Mouse (Mus musculus) embryonic facial prominence, embryonic 10.5 days (tissue): Measurements from ENCODE around the gene Snorc. TPM values are rescaled to one million over a fixed set of nuclear protein-coding genes. Genes with fewer than 3 reads are reported as not detected.

Source experiments
- DNase-seq: peaks from one replicate; pipeline ENCODE4 v3.0.0-alpha.2; 2017; ENCODE audit warnings: low spot score
- H3K27ac ChIP-seq: fragments of 300-500 bp; sonication (generic); replicated peaks from 2 replicates; pipeline ENCODE4 v1.5.1; 2016; ENCODE audit warnings: mild to moderate bottlenecking
- H3K27me3 ChIP-seq: fragments of 300-500 bp; sonication (generic); replicated peaks from 2 replicates; pipeline ENCODE4 v1.6.1; 2016; ENCODE audit warnings: low read depth, mild to moderate bottlenecking; ENCODE audit not compliant: poor library complexity, severe bottlenecking
- H3K36me3 ChIP-seq: fragments of 300-500 bp; sonication (generic); replicated peaks from 2 replicates; pipeline ENCODE4 v1.6.1; 2016; ENCODE audit warnings: mild to moderate bottlenecking, moderate library complexity
- H3K4me1 ChIP-seq: fragments of 300-500 bp; sonication (generic); 2 replicates; pipeline ENCODE4 v1.6.1; 2016
- H3K4me3 ChIP-seq: fragments of 300-500 bp; sonication (generic); 2 replicates; pipeline ENCODE4 v1.5.1; 2016; ENCODE audit warnings: mild to moderate bottlenecking, moderate library complexity
- H3K9me3 ChIP-seq: fragments of 300-500 bp; sonication (generic); 2 replicates; pipeline ENCODE4 v1.6.1; 2016; ENCODE audit warnings: mild to moderate bottlenecking
- WGBS: fragments of 180-500 bp; shearing (Covaris S2); methylation state at CpG from one replicate; pipeline ENCODE4 v1.1.7; 2016; 5-methylcytosine and 5-hydroxymethylcytosine counted together
- polyA plus RNA-seq: library from polyadenylated mRNA; unstranded; fragments of >200 nt; fragmentation: Nextera tagmentation; extraction: Ambion mirVana; gene quantifications from 2 replicates; pipeline ENCODE4 v1.2.1, GENCODE M21; 2016

Gene Snorc
- polyA plus RNA-seq, 1 experiment from 2014 or later = not detected

DNA sequence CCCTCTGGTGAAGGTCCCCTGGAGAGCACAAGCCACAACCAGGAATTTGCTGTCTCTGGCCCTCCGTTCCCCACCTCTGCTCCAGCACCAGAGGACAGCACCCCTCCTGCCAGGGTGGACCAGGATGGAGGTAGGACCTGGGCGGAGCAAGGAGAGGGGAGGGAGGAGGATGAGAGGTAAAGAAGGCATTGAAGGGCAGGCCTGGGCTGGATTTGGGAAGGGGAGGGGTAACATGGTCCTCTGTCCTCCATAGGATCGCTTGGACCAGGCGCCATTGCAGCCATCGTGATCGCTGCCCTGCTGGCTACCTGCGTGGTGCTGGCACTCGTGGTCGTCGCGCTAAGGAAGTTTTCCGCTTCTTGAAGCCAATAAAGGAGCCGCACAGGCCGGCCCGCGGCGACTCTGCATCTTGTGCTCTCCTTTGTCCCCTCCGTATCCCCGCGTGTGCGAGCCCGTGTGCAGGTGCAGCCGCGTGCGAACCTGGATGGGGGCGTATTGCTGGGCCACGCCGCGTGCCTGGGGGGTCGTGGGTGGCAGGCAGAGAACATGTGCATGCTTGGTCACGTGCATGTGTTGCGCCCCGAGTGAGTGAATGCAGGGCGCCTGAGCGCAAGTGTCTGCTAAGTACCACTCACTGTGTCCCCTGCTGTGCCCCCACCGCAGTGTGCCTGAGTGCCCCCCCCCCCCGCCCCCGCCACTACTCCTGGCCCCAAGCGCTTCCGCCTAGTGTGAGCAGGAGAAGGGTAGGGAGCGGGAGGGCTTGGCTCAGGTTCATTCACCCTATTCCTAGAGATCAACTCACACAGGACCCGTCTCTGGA, 5.2 kb downstream of the Snorc start:
- Histone ChIP-seq H3K9me3 (no peaks in the 10 kb centered on the region), H3K27ac (peak overlapping the region; percentile 60; the same call in 1 of the 2 replicates), H3K27me3 (peaks cover 54% of the 10 kb centered on the region), H3K36me3 (no peaks in the 10 kb centered on the region), H3K4me3 (peak overlapping the region; percentile 59), H3K4me1 (peaks cover 9% of the 10 kb centered on the region)
- 2% methylated on average over 42 of the region's 42 CpGs for WGBS
- DNase-seq = peak; percentile 38

GRCm38 (mm10) chr1:87482546-87482945, 12.5 kb downstream of the Snorc start:
- no peak overlapping the region for H3K4me3 ChIP-seq
- no peak for DNase-seq
- no peaks in the 10 kb centered on the region for H3K36me3 ChIP-seq
- no peak overlapping the region for H3K27ac ChIP-seq
- WGBS = 90% methylated on average over 4 of the region's 4 CpGs
- no peaks in the 10 kb centered on the region for H3K9me3 ChIP-seq
- peaks cover 2% of the 10 kb centered on the region; the same call in 1 of the 2 replicates for H3K27me3 ChIP-seq
- no peaks in the 10 kb centered on the region; the same call in 1 of the 2 replicates for H3K4me1 ChIP-seq

- H3K36me3 ChIP-seq = no peaks in the 10 kb centered on the region
- H3K9me3 ChIP-seq = no peaks in the 10 kb centered on the region
- no peak for DNase-seq
- H3K4me3 ChIP-seq = no peak overlapping the region
- H3K27ac ChIP-seq = no peak overlapping the region
- 75% methylated on average over 6 of the region's 6 CpGs for WGBS
- H3K4me1 ChIP-seq = no peaks in the 10 kb centered on the region
- no peaks in the 10 kb centered on the region for H3K27me3 ChIP-seq
Measured at GRCm38 (mm10) chr1:87486386-87486785, 16.3 kb downstream of the Snorc start.

DNA sequence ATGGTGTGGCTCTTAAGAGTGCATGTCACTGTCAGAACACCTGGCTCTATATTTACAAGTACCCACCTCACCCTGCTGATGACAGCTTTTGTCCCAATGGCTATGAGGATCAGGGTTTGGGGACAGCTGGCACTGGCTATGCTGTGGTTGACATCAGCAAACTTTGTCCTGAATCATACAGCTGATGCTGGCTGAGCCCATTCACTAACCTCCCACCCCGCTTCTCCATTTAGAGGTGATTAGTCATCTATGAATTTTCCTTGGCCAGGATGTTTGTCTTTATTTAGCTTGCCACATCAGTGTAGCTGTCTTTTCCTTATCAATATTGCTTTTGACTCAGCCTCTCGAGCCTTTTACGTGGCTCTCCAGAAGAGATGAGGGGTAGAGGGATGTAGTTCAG, 22.2 kb downstream of the Snorc start:
- Histone ChIP-seq H3K4me1 (no peaks in the 10 kb centered on the region), H3K27me3 (no peaks in the 10 kb centered on the region), H3K4me3 (no peak overlapping the region), H3K36me3 (no peaks in the 10 kb centered on the region), H3K27ac (no peak overlapping the region), H3K9me3 (no peaks in the 10 kb centered on the region)
- 89% methylated on average over 3 of the region's 3 CpGs for WGBS
- no peak for DNase-seq

DNA sequence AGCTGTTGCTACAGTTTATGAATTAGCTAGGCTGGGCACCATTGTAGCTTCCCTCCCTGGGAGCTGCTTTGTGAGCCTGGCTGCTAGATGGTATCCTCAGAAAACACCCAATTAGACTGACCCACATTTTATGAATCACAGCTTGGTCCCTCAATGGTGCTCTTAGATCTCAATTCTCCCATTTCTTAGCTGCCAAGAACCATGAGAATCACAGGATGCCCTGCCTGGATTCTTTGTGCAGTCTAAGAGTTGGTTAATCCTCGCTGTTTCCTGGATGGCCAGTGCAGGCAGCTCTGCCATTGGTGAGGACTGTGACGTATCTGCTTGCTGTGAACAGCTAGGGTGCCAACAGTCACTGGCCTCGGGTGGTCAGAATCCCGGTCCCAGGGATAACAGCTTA, 23.5 kb downstream of the Snorc start:
- DNase-seq = no peak
- no peaks in the 10 kb centered on the region for H3K27me3 ChIP-seq
- H3K9me3 ChIP-seq = no peaks in the 10 kb centered on the region
- no peaks in the 10 kb centered on the region for H3K36me3 ChIP-seq
- no peaks in the 10 kb centered on the region for H3K4me1 ChIP-seq
- 74% methylated on average over 4 of the region's 4 CpGs for WGBS
- H3K4me3 ChIP-seq = no peak overlapping the region
- no peak overlapping the region for H3K27ac ChIP-seq

DNA sequence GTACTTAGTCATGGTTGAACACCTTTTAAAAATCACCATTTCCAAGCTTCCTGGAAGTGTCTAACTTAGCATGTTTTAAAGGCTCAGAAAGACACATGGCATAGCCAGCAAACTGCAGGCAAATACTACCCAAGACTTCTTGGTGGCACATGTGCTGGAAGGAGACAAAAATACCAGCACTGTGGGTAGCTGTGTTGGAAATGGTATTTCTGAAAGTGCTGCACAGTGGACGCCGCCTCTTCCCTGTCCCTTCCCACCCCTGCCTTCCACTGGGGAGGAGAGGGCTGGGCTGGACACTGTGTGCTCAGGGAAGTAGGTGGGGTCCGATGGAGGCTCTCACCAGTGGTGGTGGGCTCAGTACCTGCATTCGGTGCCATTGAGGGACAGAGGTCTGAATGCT, 35.5 kb downstream of the Snorc start:
- DNase-seq = no peak
- peaks cover 26% of the 10 kb centered on the region for H3K4me1 ChIP-seq
- H3K36me3 ChIP-seq = no peaks in the 10 kb centered on the region
- H3K27ac ChIP-seq = no peak overlapping the region
- H3K9me3 ChIP-seq = no peaks in the 10 kb centered on the region
- H3K27me3 ChIP-seq = peaks cover 37% of the 10 kb centered on the region
- WGBS = 91% methylated on average over 4 of the region's 4 CpGs
- no peak overlapping the region for H3K4me3 ChIP-seq

DNA sequence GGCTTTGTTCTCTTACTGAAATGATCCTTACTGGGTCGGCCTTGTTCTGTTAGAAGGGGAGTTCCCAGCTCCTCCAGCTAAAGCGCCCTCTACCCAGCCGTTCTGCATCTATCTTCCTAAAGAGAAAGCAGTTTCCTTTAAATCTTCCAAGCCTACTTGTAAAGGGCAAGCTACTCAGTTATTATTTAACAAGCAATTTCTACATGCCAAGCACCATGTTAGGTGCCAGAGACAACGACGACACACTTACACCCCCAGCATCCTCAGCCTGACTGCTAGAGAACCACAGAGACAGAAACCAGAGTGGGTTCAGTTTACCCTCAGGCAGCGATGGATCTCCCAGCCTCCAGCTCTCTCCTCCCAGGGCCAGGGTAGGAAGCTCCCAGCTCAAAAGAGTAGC, 37.8 kb downstream of the Snorc start:
- H3K4me1 ChIP-seq = peaks cover 28% of the 10 kb centered on the region
- H3K9me3 ChIP-seq = no peaks in the 10 kb centered on the region
- H3K27ac ChIP-seq = no peak overlapping the region
- WGBS = 60% methylated on average over 6 of the region's 6 CpGs
- no peaks in the 10 kb centered on the region for H3K36me3 ChIP-seq
- H3K4me3 ChIP-seq = no peak overlapping the region
- no peak for DNase-seq
- H3K27me3 ChIP-seq = peaks cover 60% of the 10 kb centered on the region

DNA sequence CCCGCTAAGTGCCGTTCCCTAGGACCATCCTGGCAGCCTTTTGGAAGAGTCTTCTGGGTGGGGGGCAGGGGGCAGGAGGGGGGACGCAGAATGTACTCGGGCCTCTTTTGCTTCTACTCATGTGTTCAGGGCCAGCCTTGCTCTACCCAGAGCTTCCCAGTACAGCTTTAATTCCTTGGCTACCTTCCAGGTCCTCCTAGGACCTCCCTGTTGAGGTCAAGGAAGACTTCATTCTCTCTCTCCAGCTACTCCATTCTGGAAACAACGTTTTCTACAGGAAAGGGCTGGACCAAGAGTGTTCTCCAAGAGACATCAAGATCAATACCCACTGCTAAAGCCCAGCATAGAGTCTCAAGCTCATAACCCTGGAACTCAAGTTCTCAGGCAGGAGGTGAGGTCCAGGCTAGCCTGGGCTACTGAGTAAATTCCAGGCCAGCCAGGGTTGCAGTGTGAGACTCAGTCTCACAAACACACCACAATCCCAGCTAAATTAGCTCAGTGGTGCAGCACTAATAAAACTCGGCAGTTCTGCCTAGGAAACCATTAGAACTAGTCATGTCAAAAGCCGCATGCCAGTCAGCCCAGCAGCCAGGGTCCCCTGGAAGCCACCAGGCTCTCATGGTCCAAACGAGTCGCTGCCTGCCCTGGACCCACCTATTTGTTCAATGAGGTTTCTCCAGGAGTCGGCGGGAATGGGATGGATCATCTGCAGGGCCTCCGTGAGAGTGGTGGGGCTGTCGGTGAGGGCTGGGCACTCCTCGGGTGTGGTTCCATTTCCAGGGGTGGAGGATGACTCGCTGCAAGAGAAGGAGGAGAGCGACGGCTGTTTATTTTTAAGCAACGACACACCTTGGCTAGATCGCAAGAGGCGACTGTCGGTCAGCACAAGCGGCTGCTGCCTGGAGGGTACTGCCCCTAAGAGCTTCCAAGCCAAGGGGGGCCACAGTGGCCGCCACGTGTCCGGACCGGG, 38.8 kb downstream of the Snorc start:
- H3K4me1 ChIP-seq = peaks cover 22% of the 10 kb centered on the region
- peak; percentile 26 for DNase-seq
- no peaks in the 10 kb centered on the region for H3K9me3 ChIP-seq
- 21% methylated on average over 26 of the region's 26 CpGs for WGBS
- peak overlapping the region; percentile 81 for H3K4me3 ChIP-seq
- H3K27ac ChIP-seq = no peak overlapping the region
- H3K36me3 ChIP-seq = no peaks in the 10 kb centered on the region
- peaks cover 60% of the 10 kb centered on the region for H3K27me3 ChIP-seq

GRCm38 (mm10) chr1:87509561-87510165, 39.6 kb downstream of the Snorc start, which contains the start of gene Neu2:
Gene Neu2 (plus strand): TSS chr1:87509889.
- H3K4me3 ChIP-seq = peak within 1 kb of the TSS; percentile 81
- H3K36me3 ChIP-seq = no peaks in the 10 kb centered on the region
- H3K9me3 ChIP-seq = no peaks in the 10 kb centered on the region
- peaks cover 60% of the 10 kb centered on the region for H3K27me3 ChIP-seq
- 2% methylated on average over 56 of the region's 56 CpGs for WGBS
- H3K4me1 ChIP-seq = peaks cover 16% of the 10 kb centered on the region
- peak; percentile 43 for DNase-seq
- peak within 1 kb of the TSS; percentile 75; the same call in 1 of the 2 replicates for H3K27ac ChIP-seq

- Histone ChIP-seq H3K36me3 (no peaks in the 10 kb centered on the region), H3K27me3 (peaks cover 60% of the 10 kb centered on the region), H3K4me1 (peaks cover 16% of the 10 kb centered on the region), H3K9me3 (no peaks in the 10 kb centered on the region), H3K27ac (peak overlapping the region; percentile 75; the same call in 1 of the 2 replicates), H3K4me3 (peak overlapping the region; percentile 81)
- under 1% methylated on average over 60 of the region's 61 CpGs for WGBS
- DNase-seq = peak; percentile 74
Measured at GRCm38 (mm10) chr1:87510166-87510691, 40.2 kb downstream of the Snorc start.

DNA sequence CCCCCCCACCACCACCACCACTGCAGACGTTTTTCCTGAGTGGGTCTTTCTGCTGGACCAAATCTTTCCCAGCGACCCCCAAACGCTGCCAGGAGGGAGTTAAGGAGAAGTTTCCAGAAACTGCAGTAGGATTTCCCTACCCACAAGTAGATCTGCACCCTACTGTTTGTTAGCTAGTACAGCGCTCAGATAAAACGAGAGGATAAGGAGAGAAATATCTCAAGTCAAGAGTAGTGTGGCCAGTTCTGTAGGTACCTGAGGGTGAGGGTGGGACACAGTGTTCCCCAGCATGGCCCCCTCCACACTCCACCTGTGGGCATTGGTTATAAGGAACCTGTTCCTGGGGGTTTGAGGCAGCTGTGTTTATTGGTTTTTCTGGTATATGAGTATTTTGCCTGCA, 40.8 kb downstream of the Snorc start:
- H3K4me3 ChIP-seq = peak overlapping the region; percentile 81
- H3K36me3 ChIP-seq = no peaks in the 10 kb centered on the region
- WGBS = 21% methylated on average over 5 of the region's 5 CpGs
- no peak for DNase-seq
- H3K27me3 ChIP-seq = peaks cover 60% of the 10 kb centered on the region
- no peaks in the 10 kb centered on the region for H3K9me3 ChIP-seq
- no peak overlapping the region for H3K27ac ChIP-seq
- H3K4me1 ChIP-seq = peaks cover 16% of the 10 kb centered on the region

DNA sequence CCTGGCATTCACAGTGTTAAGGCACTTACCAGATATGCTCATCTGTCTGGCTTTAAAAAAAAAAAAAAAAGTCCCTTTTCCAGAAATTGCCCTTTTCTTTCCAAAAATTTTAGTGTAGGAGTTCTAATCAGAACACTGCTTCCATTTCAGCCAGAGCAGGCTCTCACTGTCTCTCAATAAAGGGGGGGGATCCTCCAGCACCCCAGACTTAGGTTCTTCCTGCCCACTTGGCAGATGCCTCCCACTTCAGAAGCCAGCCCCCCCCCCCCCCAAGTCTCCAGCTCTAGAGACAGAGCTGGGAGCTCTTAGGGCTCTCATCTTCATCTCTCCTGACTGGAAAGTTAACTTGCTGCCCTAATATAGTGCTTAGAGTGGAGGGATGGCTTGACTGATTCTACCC, 50.4 kb downstream of the Snorc start:
- H3K36me3 ChIP-seq = no peaks in the 10 kb centered on the region
- no peak for DNase-seq
- H3K4me1 ChIP-seq = no peaks in the 10 kb centered on the region
- no peaks in the 10 kb centered on the region for H3K9me3 ChIP-seq
- no peak overlapping the region for H3K27ac ChIP-seq
- H3K4me3 ChIP-seq = no peak overlapping the region
- H3K27me3 ChIP-seq = peaks cover 4% of the 10 kb centered on the region; the same call in 1 of the 2 replicates
